Comparison of ENCODE assay signal across 21 mouse cellular contexts in genomic region chr6:38263393-38264159, GRCm38 (mm10). TPM values are rescaled to one million over a fixed set of nuclear protein-coding genes. Genes with fewer than 3 reads are reported as not detected.
DNase-seq lines count a peak whose midpoint lies in the region; ATAC-seq and TF ChIP-seq lines count a peak whose summit lies in the region.
"Had no signal": no experiment of that assay in that cellular context is flagged by ENCODE, and none has a peak within 500 bp of the region (broad histone marks: within the 10 kb centered on the region; RNA-seq: fewer than 3 reads in every experiment).

No protein-coding gene starts in this region.

- no peak for TF ChIP-seq CTCF in cerebellum, adult 2 months (IDR thresholded peaks at IDR 0.05; ENCODE audit: borderline replicate concordance, insufficient read depth, low read depth, low read length)

- no peak overlapping the region for H3ac ChIP-seq in myocyte (ENCODE audit: control insufficient read depth, insufficient read length)

- no peak for TF ChIP-seq POLR2A in cerebellum, adult 2 months (IDR thresholded peaks at IDR 0.05; ENCODE audit: borderline replicate concordance, insufficient read depth, low read length)
- TF ChIP-seq POLR2A in myocyte (IDR thresholded peaks at IDR 0.05; ENCODE audit: insufficient read length, low read depth): no peak

- H3K4me3 ChIP-seq in cerebellum, adult 2 months (replicated peaks; ENCODE audit: insufficient read depth, low read depth, low read length): no peak overlapping the region
- H3K4me3 ChIP-seq in myocyte: no peak overlapping the region
- H3K4me3 ChIP-seq in forebrain, embryonic 11.5 days (ENCODE audit: low read depth, low read length): no peak overlapping the region
- H3K4me3 ChIP-seq: embryonic facial prominence, embryonic 15.5 days; forebrain, embryonic 10.5 days; heart, embryonic 13.5 days; hindbrain, embryonic 15.5 days had no signal

- peak; percentile 33 to 43 for DNase-seq in cerebellum, postnatal 10 days
- DNase-seq in cerebellum, adult 2 months: no peak
- DNase-seq in right cerebral cortex, adult 18-20 months: peak; percentile 84
- no peak for DNase-seq in right cerebral cortex, postnatal 4 days
- no peak for DNase-seq in forebrain, embryonic 11.5 days (ENCODE audit: low spot score)
- no peak for DNase-seq in spleen, adult 18-20 months
- DNase-seq: cerebellum, adult 9-10 months; heart, postnatal 36 days; liver; lung, adult 2 months; lung, postnatal 36 days; thymus, postnatal 4 days had no signal

- H3K27me3 ChIP-seq in cerebellum, adult 2 months (ENCODE audit: control insufficient read depth, insufficient read depth, low read length): no peaks in the 10 kb centered on the region
- H3K27me3 ChIP-seq in myocyte (ENCODE audit: control insufficient read depth, insufficient read depth, insufficient read length): no peaks in the 10 kb centered on the region
- H3K27me3 ChIP-seq in forebrain, embryonic 11.5 days (ENCODE audit: control insufficient read depth, insufficient read depth, low read length): no peaks in the 10 kb centered on the region
- H3K27me3 ChIP-seq: CH12.LX; embryonic facial prominence, embryonic 15.5 days; heart, embryonic 13.5 days; hindbrain, embryonic 15.5 days had no signal

- ATAC-seq in forebrain, embryonic 11.5 days (replicated peaks; ENCODE audit: low FRiP score): no peak
- ATAC-seq in megakaryocyte progenitor cell, adult 5-6 weeks (replicated peaks; ENCODE audit: poor library complexity): no peak; the same call in 1 of the 2 replicates
- ATAC-seq: intestine, embryonic 16.5 days had no signal

- peak overlapping the region; percentile 48 for H3K4me2 ChIP-seq in myocyte (ENCODE audit: low read depth)
- H3K4me2 ChIP-seq in forebrain, embryonic 11.5 days (ENCODE audit: low read depth, low read length, severe bottlenecking): no peak overlapping the region
- H3K4me2 ChIP-seq: embryonic facial prominence, embryonic 15.5 days; heart, embryonic 13.5 days; hindbrain, embryonic 15.5 days; midbrain, embryonic 11.5 days had no signal

- no peaks in the 10 kb centered on the region for H3K36me3 ChIP-seq in myocyte (ENCODE audit: control insufficient read depth, insufficient read depth)
- H3K36me3 ChIP-seq in forebrain, embryonic 11.5 days (ENCODE audit: control insufficient read depth, insufficient read depth, low read length): no peaks in the 10 kb centered on the region
- H3K36me3 ChIP-seq: embryonic facial prominence, embryonic 15.5 days; forebrain, embryonic 10.5 days; heart, embryonic 13.5 days; hindbrain, embryonic 15.5 days had no signal

- H3K9ac ChIP-seq in forebrain, embryonic 11.5 days (ENCODE audit: low read length): no peak overlapping the region
- H3K9ac ChIP-seq: embryonic facial prominence, embryonic 15.5 days; heart, embryonic 13.5 days; hindbrain, embryonic 15.5 days had no signal

- H3K27ac ChIP-seq in cerebellum, adult 2 months (ENCODE audit: insufficient read depth, low read length): no peak overlapping the region
- H3K27ac ChIP-seq in forebrain, embryonic 11.5 days (ENCODE audit: low read depth, low read length): no peak overlapping the region
- H3K27ac ChIP-seq: embryonic facial prominence, embryonic 15.5 days; forebrain, embryonic 10.5 days; heart, embryonic 13.5 days; hindbrain, embryonic 15.5 days had no signal

- H3K4me1 ChIP-seq in cerebellum, adult 2 months (ENCODE audit: control insufficient read depth, insufficient read depth, low read length): no peaks in the 10 kb centered on the region
- no peaks in the 10 kb centered on the region for H3K4me1 ChIP-seq in forebrain, embryonic 11.5 days (replicated peaks; ENCODE audit: control insufficient read depth, insufficient read depth, low read length)
- H3K4me1 ChIP-seq: embryonic facial prominence, embryonic 15.5 days; forebrain, embryonic 10.5 days; hindbrain, embryonic 15.5 days had no signal

- H3K9me3 ChIP-seq in forebrain, embryonic 11.5 days (ENCODE audit: control insufficient read depth, low read length): no peaks in the 10 kb centered on the region
- H3K9me3 ChIP-seq: embryonic facial prominence, embryonic 15.5 days; forebrain, embryonic 10.5 days; heart, embryonic 13.5 days; hindbrain, embryonic 15.5 days had no signal

- H3K79me2 ChIP-seq in myocyte (ENCODE audit: control insufficient read depth, insufficient read depth): no peaks in the 10 kb centered on the region

- 59% methylated on average over 5 of the region's 5 CpGs for WGBS in cerebellum, adult 2 months
- WGBS in forebrain, embryonic 11.5 days: 81% methylated on average over 5 of the region's 5 CpGs

TF ChIP-seq in myocyte, 11 proteins besides CTCF, POLR2A, EP300 and RAD21:
- TF ChIP-seq MYOG (IDR thresholded peaks at IDR 0.05; ENCODE audit: control insufficient read depth in 1 of 3, insufficient read depth in 1 of 3, insufficient read length in 2 of 3, low read depth in 2 of 3) (peak in 1 of 3 experiments; percentile 22), MYOD1 (IDR thresholded peaks at IDR 0.05; ENCODE audit: control insufficient read depth in 1 of 3, insufficient read length in 2 of 3, low read depth in 2 of 3) (no peak)

RNA-seq across cellular contexts. Expression of gene D630045J12Rik, which starts 9.8 kb away (rescaled TPM):
- polyA plus RNA-seq in cerebellum, adult 2 months (2012; rRNA removed): 15.9 TPM in 2 replicates
- 0.77 TPM for polyA plus RNA-seq in myocyte (2012; fragmentation: generic; extraction: Trizol)
- 13.4 and 15.0 TPM in 2 replicates for polyA plus RNA-seq in forebrain, embryonic 11.5 days (2014; fragmentation: Nextera tagmentation; extraction: Ambion mirVana)
- 1.7 and 2.3 TPM in 2 replicates for total RNA-seq in megakaryocyte progenitor cell, adult 5-6 weeks (2015)
- total RNA-seq in megakaryocyte progenitor cell, adult 5-6 weeks (2017): 0.54 and 1.1 TPM in 2 replicates

RNA-seq across cellular contexts. Expression of gene Zc3hav1l, which starts 35.5 kb away (rescaled TPM):
- 2.9 and 3.1 TPM in 2 replicates for polyA plus RNA-seq in cerebellum, adult 2 months (2012; rRNA removed)
- 0.92 TPM for polyA plus RNA-seq in myocyte (2012; fragmentation: generic; extraction: Trizol)
- 15.8 and 16.4 TPM in 2 replicates for polyA plus RNA-seq in forebrain, embryonic 11.5 days (2014; fragmentation: Nextera tagmentation; extraction: Ambion mirVana)
- total RNA-seq in megakaryocyte progenitor cell, adult 5-6 weeks (2015): 11.5 and 11.6 TPM in 2 replicates
- 4.4 and 4.9 TPM in 2 replicates for total RNA-seq in megakaryocyte progenitor cell, adult 5-6 weeks (2017)

Comparison
In these comparisons a context has a peak if more than half of its experiments do, and no peak if none do; other contexts are left out.
1. DNase-seq: peak in cerebellum, postnatal 10 days (2 of 2) and right cerebral cortex, adult 18-20 months (single experiment); none in cerebellum, adult 2 months (0 of 2), right cerebral cortex, postnatal 4 days (single experiment), forebrain, embryonic 11.5 days (single experiment) and spleen, adult 18-20 months (0 of 2).